Mouse (Mus musculus) liver, embryonic 15.5 days (tissue): Measurements from ENCODE around the gene Srrm1. TPM values are rescaled to one million over a fixed set of nuclear protein-coding genes. Genes with fewer than 3 reads are reported as not detected.

ENCODE experiments used
- ATAC-seq: fragments of 200-750 bp; cut with Nextera tagmentation; 2 replicates; pipeline ENCODE4 v1.8.0; 2017; ENCODE audit warnings: moderate number of reproducible peaks, mild to moderate bottlenecking, moderate library complexity; ENCODE audit not compliant: insufficient read depth
- H3K27ac ChIP-seq: fragments of 300-500 bp; sonication (generic); replicated peaks from 2 replicates; pipeline ENCODE4 v1.5.1; 2015; ENCODE audit warnings: mild to moderate bottlenecking, inconsistent platforms
- H3K27me3 ChIP-seq: fragments of 300-500 bp; sonication (generic); 2 replicates; pipeline ENCODE4 v1.6.1; 2015; ENCODE audit warnings: mild to moderate bottlenecking, inconsistent platforms
- H3K36me3 ChIP-seq: fragments of 300-500 bp; sonication (generic); replicated peaks from 2 replicates; pipeline ENCODE4 v1.6.1; 2015; ENCODE audit warnings: moderate library complexity, mild to moderate bottlenecking, inconsistent platforms
- H3K4me1 ChIP-seq: fragments of 300-500 bp; sonication (generic); replicated peaks from 2 replicates; pipeline ENCODE4 v1.6.1; 2015; ENCODE audit warnings: inconsistent platforms
- H3K4me2 ChIP-seq: fragments of 300-500 bp; sonication (generic); 2 replicates; pipeline ENCODE4 v1.6.1; 2015; ENCODE audit warnings: moderate library complexity, mild to moderate bottlenecking, inconsistent platforms
- H3K4me3 ChIP-seq: fragments of 300-500 bp; sonication (generic); replicated peaks from 2 replicates; pipeline ENCODE4 v1.5.1; 2015; ENCODE audit warnings: mild to moderate bottlenecking, inconsistent platforms
- H3K9ac ChIP-seq: fragments of 300-500 bp; sonication (generic); 2 replicates; pipeline ENCODE4 v1.6.1; 2015; ENCODE audit warnings: moderate library complexity, mild to moderate bottlenecking, inconsistent platforms
- H3K9me3 ChIP-seq: fragments of 300-500 bp; sonication (generic); replicated peaks from 2 replicates; pipeline ENCODE4 v1.6.1; 2016; ENCODE audit warnings: inconsistent platforms
- WGBS: fragments of 180-500 bp; shearing (Covaris S2); methylation state at CpG from one replicate; pipeline ENCODE4 v1.1.7; 2015; ENCODE audit warnings: mixed read lengths; ENCODE audit not compliant: insufficient replicate concordance; 5-methylcytosine and 5-hydroxymethylcytosine counted together
- polyA plus RNA-seq: library from polyadenylated mRNA; unstranded; fragments of >200 nt; fragmentation: Nextera tagmentation; extraction: Ambion mirVana; gene quantifications from 2 replicates; pipeline ENCODE4 v1.2.1, GENCODE M21; 2015

Gene Srrm1
- polyA plus RNA-seq, 1 experiment from 2014 or later = 108 TPM

DNA sequence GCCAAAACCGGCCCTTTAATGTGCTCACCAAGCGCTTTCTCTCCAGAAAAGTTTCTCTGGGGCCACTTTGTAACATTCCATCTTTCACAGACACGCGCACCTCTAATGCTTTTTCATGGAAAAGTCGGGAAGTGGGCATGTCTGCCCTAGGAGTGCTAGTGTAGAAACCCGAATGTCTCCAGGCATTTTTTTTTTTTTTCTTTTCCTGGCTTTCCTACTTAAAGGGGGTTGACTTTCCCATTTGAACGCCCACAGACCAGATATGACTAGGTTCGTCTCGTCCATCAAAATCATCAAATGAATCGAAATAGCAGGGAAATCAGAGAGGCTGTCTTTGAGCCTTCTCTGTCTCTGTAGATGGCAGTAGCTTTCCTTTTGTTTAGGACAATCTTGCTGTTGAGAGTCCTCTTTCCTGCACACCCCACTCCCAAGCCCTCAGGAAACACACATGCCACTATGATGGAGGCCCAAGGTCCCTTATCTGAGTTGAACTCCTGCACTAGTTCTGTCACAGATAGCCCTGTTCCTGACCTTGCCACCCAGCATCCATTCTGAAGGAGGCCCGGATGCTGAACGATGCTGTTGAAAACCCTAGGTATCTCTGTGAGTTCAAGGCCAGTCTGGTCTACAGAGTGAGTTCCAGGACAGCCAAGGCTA lies 801 bp upstream of the Srrm1 start:
- Histone ChIP-seq H3K9ac (peak overlapping the region; percentile 63), H3K27ac (peak overlapping the region; percentile 99), H3K27me3 (no peaks in the 10 kb centered on the region), H3K4me1 (peaks cover 46% of the 10 kb centered on the region), H3K4me2 (peak overlapping the region; percentile 92), H3K4me3 (peak overlapping the region; percentile 100), H3K9me3 (no peaks in the 10 kb centered on the region), H3K36me3 (peaks cover 17% of the 10 kb centered on the region)
- ATAC-seq = peak; percentile 47
- 3% methylated on average over 12 of the region's 12 CpGs for WGBS

DNA sequence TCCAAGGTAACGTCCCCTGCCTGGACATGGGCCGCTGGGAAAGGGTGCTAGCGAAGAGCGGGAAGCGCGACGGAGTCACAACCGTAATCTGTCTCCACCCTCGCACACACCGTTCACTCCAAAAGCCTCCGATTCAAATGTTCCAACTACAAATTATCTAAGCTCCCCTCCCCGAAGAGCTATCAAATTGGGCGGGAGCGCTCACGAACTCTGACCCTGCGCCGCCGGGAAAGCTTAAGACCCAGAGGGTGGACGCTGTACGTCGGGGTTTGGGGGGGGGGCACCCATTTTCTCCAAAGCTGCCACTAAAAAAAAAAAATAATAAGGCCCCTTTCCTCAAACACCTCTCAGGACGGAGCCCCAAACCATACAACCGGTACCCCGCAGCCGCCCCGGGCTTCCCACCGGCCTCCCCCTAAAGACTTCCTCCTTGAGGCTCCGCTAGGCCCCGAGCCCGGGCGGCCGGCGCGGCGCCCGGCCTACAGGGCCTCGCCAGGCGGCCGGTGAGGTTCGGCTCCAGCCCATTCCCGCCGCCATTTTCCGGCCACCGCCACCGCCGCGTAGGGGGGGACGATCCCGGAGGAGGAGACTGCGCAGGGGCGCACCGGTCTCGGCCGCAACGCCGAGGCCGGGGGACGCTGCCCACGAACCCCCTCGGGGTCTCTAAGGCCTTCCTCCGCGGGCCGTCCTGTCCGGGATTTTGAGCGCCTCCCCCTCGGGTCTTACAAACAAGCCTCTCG lies 625 bp downstream of the Srrm1 start:
- Histone ChIP-seq H3K27ac (peak overlapping the region; percentile 99), H3K9me3 (no peaks in the 10 kb centered on the region), H3K4me1 (peaks cover 50% of the 10 kb centered on the region), H3K4me3 (peak overlapping the region; percentile 100), H3K9ac (peak overlapping the region; percentile 99), H3K4me2 (peak overlapping the region; percentile 73), H3K36me3 (peaks cover 28% of the 10 kb centered on the region), H3K27me3 (no peaks in the 10 kb centered on the region)
- ATAC-seq = peak; percentile 41
- under 1% methylated on average over 66 of the region's 67 CpGs for WGBS

DNA sequence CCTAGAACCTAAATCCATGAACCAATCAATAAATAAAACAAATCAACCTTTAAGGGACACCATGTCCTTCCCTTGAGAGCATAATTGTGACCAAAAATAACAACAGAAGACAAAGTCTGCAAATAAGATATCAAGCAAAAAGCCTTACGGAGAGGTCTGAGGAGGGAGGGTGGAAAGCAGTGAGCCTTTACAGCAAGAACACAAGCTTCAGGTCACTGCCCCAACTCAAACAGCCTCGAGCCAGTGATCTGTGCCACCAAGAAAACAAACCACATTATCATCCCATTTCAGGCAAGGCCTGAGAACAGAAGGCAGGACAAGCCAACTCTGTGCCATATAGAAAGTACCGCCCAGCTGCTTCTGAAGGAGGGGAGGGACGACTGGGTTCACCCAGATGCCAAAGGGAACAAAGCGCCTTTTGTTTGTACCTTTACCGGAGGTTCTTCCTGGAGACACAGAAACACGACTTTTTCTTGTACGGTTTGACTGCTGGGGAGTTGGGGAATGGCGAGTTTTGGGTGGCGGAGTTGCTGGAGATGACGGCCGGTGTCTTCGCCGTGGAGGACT lies 15.7 kb downstream of the Srrm1 start:
- no peak overlapping the region for H3K27ac ChIP-seq
- H3K9ac ChIP-seq = no peak overlapping the region
- H3K4me2 ChIP-seq = no peak overlapping the region
- H3K4me1 ChIP-seq = 0 out of 2 replicates have a peak, but pooled peaks cover 15% of the 10 kb centered on the region
- peaks cover 99% of the 10 kb centered on the region for H3K36me3 ChIP-seq
- H3K9me3 ChIP-seq = no peaks in the 10 kb centered on the region
- 86% methylated on average over 14 of the region's 14 CpGs for WGBS
- no peak for ATAC-seq
- no peaks in the 10 kb centered on the region for H3K27me3 ChIP-seq
- no peak overlapping the region for H3K4me3 ChIP-seq

DNA sequence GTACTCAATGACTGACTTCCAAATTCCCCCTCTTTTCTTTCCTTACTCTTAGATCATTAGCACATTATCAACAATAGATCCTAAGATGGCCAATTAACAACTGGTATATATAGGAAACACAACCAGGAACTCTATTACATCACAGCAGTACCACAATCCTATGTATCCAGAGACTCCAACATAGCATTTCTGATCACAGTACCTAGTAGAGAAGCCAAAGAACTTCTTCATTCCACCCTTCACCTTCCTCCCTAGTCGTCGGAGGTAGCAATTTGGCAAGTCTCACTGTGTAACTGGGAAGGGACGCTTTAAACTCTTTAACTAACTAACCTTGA lies 17.1 kb downstream of the Srrm1 start:
- H3K27ac ChIP-seq = peak overlapping the region; percentile 2; the same call in 1 of the 2 replicates
- H3K27me3 ChIP-seq = no peaks in the 10 kb centered on the region
- H3K9me3 ChIP-seq = no peaks in the 10 kb centered on the region
- peak; percentile 23; the same call in 1 of the 2 replicates for ATAC-seq
- H3K36me3 ChIP-seq = peaks cover 99% of the 10 kb centered on the region
- H3K4me1 ChIP-seq = 0 out of 2 replicates have a peak, but pooled peaks cover 12% of the 10 kb centered on the region
- no peak overlapping the region for H3K4me2 ChIP-seq
- H3K4me3 ChIP-seq = no peak overlapping the region
- no peak overlapping the region for H3K9ac ChIP-seq
- WGBS = 77% methylated on average over 3 of the region's 3 CpGs

DNA sequence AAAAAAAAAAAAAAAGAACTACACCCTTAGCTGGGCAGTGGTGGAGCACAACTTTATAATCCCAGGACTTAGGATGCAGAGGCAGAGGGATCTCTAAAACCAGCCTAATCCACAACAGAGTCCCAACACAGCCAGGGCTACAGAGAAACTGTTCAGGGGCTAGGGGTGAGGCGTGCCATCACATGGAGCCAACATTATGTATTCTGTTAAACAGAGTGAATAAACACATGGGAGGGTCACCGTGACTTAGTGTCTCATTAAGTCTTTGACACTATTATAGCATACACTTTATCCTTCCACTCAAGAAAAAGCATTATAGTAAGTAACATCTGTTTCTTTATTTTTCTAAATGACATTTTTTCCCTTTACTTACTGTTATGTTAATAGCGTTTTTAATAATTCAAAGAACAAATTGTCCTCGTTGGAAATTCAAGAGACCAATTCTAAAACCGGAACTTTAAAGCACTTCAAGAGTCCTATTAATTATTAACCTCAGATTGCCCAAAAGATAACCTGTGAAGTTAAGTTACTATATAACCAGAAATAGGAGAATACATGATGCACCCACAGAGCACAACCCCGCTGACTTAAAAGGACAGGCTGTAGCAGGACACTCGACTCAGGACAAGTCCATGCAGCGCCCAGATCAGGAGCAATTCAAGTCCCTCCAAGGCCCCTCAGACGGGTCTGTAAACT lies 17.6 kb downstream of the Srrm1 start:
- no peak overlapping the region for H3K9ac ChIP-seq
- H3K9me3 ChIP-seq = no peaks in the 10 kb centered on the region
- no peak overlapping the region for H3K4me3 ChIP-seq
- no peak overlapping the region for H3K4me2 ChIP-seq
- peaks cover 99% of the 10 kb centered on the region for H3K36me3 ChIP-seq
- no peaks in the 10 kb centered on the region for H3K27me3 ChIP-seq
- H3K4me1 ChIP-seq = 0 out of 2 replicates have a peak, but pooled peaks cover 12% of the 10 kb centered on the region
- H3K27ac ChIP-seq = peak overlapping the region; percentile 2
- WGBS = 80% methylated on average over 9 of the region's 9 CpGs
- peak; percentile 75 for ATAC-seq

DNA sequence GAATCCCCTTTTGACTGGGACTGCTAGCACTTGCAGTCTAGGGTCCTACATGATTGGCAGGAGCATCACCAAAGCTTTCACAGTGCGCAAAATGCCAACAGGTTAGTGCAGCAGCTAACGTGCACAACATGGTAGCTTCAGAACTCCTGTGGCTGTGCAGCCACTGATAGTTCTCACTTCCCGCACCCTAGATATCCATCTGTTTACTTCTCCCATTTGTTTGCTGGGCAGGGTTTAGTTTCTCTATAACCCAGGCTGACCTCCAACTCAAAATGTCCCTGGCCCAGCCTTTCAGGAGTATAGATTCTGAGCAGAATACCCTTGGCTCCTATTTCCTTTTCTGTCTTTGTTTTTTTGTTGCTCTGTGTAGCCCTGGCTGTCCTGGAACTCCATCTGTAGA lies 26.7 kb downstream of the Srrm1 start:
- WGBS = 82% methylated on average over 3 of the region's 3 CpGs
- Histone ChIP-seq H3K4me2 (no peak overlapping the region), H3K4me1 (peaks cover 7% of the 10 kb centered on the region; the same call in 1 of the 2 replicates), H3K27ac (no peak overlapping the region; the same call in 1 of the 2 replicates), H3K36me3 (peaks cover 100% of the 10 kb centered on the region), H3K27me3 (no peaks in the 10 kb centered on the region), H3K9ac (no peak overlapping the region), H3K4me3 (no peak overlapping the region), H3K9me3 (no peaks in the 10 kb centered on the region)
- ATAC-seq = peak; percentile 47

DNA sequence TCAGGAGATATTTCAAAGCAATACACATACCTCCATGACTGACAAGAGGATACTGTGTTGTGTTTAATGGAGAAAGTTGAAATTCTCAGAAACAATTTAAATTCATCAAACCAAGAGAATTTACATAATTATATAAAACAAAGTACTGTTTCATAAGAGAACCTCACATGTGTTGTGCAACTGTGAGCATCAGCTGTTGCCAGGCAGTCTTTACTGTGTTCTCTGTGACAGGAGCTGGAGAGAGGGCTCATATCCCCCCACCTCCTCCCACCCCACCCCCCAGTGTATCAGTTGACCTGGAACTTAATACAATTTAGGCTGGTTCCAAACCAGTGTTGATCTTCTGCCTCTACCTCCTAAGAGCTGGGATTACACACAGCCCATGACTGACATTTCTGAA lies 27.1 kb downstream of the Srrm1 start:
- H3K36me3 ChIP-seq = peaks cover 100% of the 10 kb centered on the region
- peaks cover 7% of the 10 kb centered on the region; the same call in 1 of the 2 replicates for H3K4me1 ChIP-seq
- H3K27me3 ChIP-seq = no peaks in the 10 kb centered on the region
- H3K27ac ChIP-seq = no peak overlapping the region; the same call in 1 of the 2 replicates
- H3K9ac ChIP-seq = no peak overlapping the region
- no peak overlapping the region for H3K4me2 ChIP-seq
- no peaks in the 10 kb centered on the region for H3K9me3 ChIP-seq
- no peak for ATAC-seq
- H3K4me3 ChIP-seq = no peak overlapping the region

DNA sequence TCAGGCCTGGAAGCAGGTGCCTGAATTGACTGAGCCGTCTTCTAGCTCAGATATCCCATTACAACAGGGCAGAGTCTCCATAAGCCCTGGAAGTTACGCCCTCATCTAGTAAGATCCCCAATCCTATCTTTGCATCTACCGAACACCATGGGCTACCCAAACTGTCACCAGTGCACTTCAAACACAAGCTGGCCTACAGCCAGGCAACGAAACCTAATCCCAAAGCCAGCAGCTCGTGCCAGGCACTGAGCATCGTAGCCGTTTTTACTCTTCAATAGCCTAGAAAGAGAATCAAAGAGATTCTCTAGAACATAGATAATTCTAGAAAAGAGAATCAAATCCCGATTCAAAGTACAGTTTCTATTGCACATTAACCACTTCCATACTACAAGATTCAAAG lies 30.1 kb downstream of the Srrm1 start:
- Histone ChIP-seq H3K4me3 (no peak overlapping the region), H3K36me3 (peaks cover 100% of the 10 kb centered on the region), H3K4me2 (no peak overlapping the region), H3K9me3 (no peaks in the 10 kb centered on the region), H3K9ac (no peak overlapping the region), H3K27me3 (no peaks in the 10 kb centered on the region), H3K27ac (no peak overlapping the region), H3K4me1 (peaks cover 7% of the 10 kb centered on the region; the same call in 1 of the 2 replicates)
- no peak for ATAC-seq
- WGBS = 92% methylated on average over 8 of the region's 8 CpGs

DNA sequence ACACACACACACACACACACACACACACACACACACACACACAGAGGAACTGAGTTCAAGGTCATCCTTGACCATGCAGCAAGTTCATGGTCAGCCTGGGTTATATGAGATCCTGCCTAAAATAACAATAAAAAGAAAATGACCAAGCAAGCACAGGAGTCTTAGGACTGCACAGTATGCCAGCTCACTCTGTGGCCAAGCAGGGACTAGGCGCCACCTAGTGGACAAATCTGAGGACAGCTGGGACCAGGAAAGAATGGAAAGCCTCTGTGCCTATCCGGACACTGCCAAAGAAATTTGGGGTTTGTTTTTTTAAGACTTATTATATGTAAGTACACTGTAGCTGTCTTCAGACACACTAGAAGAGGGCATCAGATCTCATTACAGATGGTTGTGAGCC lies 35.2 kb downstream of the Srrm1 start:
- Histone ChIP-seq H3K9ac (no peak overlapping the region), H3K9me3 (no peaks in the 10 kb centered on the region), H3K4me1 (peaks cover 30% of the 10 kb centered on the region), H3K4me2 (no peak overlapping the region), H3K36me3 (peaks cover 85% of the 10 kb centered on the region), H3K27ac (no peak overlapping the region; the same call in 1 of the 2 replicates), H3K27me3 (no peaks in the 10 kb centered on the region), H3K4me3 (no peak overlapping the region)
- ATAC-seq = 0 out of 2 replicates have a peak, but pooled peaks have one; percentile 17
- 24% methylated on average over 2 of the region's 2 CpGs for WGBS

DNA sequence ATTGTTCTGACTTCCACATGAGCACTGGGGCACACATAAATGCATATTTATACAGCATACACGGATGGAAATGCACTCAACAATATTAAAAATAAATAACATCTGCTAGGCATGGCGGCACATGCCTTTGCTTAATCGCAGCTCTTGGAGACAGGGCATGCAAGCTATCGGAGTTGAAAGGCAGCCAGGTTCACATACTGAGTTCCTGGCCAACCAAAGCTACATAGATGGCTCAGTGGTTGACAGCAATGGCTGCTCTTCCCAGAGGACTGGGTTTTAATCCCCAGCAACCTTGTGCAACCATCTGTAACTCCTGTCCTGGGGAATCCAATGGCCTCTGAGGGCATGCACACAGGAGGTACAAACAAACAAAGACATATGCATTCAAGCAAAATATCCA lies 35.6 kb downstream of the Srrm1 start:
- no peak for ATAC-seq
- Histone ChIP-seq H3K9ac (no peak overlapping the region), H3K4me1 (peaks cover 34% of the 10 kb centered on the region), H3K4me3 (no peak overlapping the region), H3K27ac (no peak overlapping the region; the same call in 1 of the 2 replicates), H3K27me3 (no peaks in the 10 kb centered on the region), H3K9me3 (no peaks in the 10 kb centered on the region), H3K36me3 (peaks cover 81% of the 10 kb centered on the region), H3K4me2 (no peak overlapping the region)
- 89% methylated on average over 4 of the region's 4 CpGs for WGBS

DNA sequence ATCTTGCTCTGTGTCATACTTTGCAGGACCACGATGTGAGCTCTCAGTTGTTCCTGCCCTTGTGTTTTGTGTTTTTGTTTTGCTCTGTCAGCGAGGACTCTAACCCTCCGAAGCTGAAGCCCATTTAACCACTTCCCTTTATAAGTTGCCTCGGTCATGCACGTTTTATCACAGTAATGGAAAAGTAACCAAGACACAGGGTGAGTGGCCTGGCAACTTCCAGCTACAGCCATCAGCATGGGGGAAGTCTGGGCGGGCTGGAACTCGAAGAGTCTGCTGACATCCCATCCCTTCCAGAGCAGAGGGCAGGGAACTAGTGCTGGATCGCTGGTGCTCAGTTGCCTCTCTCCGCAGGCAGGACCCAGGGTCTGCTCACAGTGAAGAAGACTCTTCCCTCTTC lies 37.8 kb downstream of the Srrm1 start:
- WGBS = 81% methylated on average over 9 of the region's 9 CpGs
- Histone ChIP-seq H3K9me3 (no peaks in the 10 kb centered on the region), H3K36me3 (peaks cover 58% of the 10 kb centered on the region), H3K27me3 (no peaks in the 10 kb centered on the region), H3K9ac (no peak overlapping the region), H3K4me2 (no peak overlapping the region), H3K4me1 (peaks cover 49% of the 10 kb centered on the region), H3K4me3 (no peak overlapping the region), H3K27ac (peak overlapping the region; percentile 90)
- no peak for ATAC-seq
